Mouse (Mus musculus) spleen, postnatal 14 days (tissue): ENCODE data around the gene Ssc4d.
A peak's percentile ranks its signal among the peaks of the same experiment; 100 is the strongest.

Source experiments
- DNase-seq, 2 experiments: peaks; one replicate each; pipeline ENCODE4 v3.0.0; 2021 to 2022; ENCODE audit warnings: low spot score in 2 of 2

Ssc4d gene

DNA sequence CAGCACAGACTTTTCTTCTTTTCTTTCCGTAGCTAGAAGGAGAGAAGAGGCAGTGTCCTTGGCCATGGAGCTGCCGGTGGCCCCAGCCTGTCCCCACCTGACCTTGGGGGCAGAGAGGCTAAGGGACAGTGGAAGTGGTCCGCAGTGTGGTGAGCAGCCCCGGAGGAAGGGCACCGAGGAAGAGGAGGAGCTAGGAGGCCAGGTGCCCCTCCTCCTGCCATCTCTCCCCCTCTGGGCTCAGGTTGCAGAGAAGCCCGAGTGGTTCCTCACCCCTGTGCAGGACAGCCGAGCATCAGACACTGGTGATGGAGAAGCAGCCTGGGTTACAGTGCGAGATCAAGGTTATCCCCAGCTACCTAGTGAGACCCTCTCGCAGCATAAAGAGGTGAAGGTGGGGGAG, at the start of gene Ssc4d:
TSS of gene Ssc4d (minus strand) at position 167 of the 400 bp plus-strand sequence.
- DNase-seq = no peak

DNA sequence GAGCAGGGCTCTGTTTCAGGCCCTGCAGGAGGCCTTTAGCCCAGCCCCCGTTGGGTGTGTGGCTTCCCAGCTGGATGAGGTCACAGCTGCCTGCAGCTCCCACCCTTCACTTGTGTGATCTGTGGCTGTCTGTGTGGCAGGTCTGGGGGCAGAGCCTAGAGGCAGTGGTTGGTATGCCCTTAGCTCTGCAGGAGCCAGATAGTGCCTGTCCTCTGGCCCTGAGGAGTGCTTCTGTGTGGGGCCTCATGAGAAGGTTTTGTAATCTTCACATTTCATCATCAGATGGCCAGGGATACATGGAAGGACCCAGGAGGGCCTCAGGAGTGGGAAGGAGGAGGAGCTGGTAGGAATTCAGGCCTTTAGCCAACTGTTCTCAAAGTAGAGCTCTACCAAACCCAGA, 45.6 kb upstream of the Ssc4d start:
- no peak for DNase-seq

DNA sequence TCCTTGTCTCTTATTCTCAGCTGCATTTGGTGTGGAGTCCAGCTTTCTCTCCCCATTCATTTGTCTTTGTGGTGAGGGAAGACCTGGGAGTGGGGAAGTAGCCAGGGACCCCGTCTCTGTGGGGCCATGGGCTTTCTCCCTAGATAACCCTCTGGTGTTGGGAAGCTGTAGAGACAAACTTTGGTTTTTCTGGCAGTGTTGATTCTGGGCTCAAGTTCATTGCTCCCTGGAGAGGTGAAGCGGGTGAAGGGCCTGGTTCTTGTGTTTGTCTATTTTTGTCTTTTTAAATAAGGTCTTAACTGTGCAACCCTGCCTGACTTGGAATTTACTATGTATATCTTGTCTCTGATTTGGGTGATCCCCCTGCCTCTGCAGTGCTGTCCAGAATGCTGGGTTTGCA, 44.4 kb upstream of the Ssc4d start:
- no peak for DNase-seq

DNA sequence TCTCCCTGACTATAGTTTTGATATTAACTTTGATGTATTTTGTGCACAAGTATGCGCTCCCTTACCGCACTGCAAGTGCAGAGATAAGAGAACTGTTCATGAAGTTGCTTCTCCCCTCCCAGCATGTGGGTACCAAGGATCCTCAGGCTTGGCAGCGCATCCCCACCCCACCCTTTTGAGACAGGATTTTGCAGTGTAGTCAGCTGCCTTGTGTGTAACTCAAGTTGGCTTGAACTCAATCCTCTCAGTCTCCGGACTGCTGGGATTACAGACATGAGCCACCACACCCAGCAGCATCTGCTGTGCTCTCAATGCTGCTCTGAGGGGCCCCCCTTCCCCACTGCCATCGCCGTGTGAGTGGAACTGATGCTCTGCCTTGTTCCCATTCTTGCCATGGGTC, 42.9 kb upstream of the Ssc4d start:
- no peak for DNase-seq

DNA sequence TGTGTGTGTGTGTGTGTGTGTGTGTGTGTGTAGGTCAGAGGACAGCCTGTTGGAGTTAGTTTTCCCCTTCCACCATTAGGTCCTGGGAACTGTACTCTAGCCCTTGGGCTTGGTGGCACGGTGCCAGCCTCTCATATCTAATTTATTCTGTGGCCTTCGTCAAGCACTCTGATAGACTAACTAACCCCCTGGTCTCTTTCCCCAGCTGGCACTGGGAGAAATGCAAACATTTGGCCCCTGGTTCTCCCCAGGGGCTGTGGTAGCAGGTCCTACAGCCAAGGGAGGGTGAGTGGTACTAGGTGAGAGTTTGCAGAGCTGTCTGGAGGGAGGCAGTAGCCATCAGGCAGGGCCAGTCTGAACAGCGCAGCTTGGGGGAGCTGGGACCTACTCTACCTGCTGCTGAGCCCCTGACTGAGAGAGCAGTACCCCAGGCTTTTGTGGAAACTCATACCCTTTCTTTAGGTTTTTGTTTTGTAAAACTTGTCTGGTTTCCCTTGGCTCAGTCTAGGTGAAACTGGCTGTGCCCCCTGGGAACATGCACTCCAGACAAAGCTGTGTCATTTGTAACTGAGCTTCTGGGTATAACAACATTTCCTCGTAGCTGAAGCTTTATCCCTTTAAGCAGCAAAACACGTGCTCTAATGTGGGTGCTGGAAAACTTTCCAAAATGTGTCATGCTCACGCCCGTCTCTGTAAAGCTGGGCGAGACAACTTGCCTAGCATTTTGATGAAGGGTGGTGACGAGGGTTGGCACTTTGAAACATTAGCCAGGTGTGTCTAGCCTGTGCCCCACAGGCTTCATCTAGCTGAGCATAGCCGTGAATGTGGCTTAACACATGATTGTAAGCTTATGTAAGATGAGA, 41.9 kb upstream of the Ssc4d start:
- no peak for DNase-seq

DNA sequence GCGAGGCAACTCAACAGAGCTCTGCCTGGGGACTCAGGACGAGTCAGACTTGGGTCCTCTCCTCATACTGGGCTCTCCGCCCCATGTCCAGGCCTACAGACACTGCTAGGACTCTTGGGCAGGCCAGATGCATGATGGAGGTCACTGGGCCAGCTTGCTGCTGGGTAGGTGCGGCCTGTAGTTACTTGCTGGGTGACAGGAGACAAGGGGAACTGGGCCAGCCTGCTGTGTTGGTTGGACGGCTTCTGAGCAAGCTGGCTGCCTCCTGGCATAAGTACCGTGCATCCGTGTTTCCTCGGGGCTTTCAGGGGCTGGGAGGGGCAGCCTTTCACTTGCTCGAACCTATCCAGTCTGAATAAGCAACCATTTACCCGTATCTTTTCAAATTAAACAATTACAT, 41.3 kb upstream of the Ssc4d start:
- no peak for DNase-seq

DNA sequence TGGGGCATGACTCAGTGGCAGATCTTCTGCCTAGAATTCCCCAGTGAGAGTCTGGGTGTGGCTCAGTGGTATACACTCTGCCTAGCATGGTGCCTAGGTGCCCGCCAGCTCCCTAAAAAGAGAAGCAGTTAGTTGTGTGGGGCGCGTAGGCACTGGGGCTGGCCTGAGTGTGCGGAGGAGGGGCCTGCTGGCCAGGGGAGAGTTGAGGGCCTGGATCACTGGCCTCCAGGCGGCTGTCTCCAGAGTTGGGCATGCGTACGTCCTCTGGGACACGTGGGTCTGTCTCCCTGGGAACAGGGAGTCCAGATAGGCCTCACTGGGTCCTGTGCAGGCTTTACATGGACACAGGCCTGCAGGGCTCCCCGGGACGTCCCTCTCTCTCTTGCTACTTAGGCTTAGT, 40.5 kb upstream of the Ssc4d start:
- no peak for DNase-seq

DNA sequence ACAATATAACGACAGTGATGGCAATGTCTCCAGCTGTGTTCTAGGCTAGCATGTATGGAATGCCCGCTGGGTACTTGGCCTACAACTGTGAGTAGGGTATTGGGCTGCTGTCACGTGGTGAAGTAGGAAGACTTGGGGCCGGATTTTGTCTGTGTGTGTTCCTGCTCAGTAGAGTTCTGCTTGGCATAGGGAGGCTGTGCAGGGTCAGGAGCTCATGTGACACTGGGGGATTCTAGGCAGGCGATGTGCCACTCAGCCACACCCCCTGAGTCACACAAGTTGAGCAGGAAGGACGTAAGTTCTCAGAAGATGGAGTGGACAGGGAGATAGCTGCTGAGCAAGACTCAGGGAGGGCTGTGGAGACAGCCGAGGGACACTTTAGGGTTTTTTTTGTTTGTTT, 33.4 kb upstream of the Ssc4d start:
- no peak for DNase-seq

DNA sequence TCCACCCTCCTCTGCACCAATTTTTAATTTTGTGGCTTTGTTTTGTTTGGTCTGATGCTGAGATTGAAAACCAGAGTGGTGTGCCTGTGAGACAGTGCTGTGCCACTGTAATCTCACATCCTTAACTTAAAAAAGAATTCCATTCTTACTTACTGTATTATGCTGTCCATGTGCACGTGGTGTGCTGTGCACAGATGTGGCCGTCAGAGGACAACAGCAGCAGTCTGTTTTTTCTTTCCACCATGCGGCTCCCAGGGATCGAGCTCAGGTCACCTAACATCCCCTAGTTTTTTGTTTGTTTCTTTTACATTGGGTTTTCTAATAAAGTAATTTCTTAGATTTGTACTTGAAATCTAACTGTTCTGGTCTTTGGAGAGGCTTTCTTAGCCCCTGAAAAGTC, 30.2 kb upstream of the Ssc4d start:
- DNase-seq = no peak

DNA sequence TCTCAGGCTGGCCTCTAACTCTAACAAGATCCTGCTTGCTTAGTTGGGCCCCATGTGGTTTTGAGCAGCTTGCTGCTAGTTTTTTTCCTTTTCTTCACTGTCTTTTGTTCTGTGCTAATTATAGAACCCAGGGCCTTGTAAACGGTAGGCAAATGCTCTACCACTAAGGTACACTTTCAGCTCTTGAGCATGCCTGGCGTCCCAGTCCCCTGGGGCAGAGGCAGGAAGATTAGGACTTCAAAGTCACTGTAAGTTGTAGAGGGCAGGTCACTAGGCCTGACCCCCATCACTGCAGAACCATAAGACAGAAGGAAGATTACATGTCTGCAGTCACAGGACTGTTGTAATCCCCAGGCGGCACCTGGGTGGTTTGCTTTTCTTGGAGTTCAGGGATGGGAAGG, 28.4 kb upstream of the Ssc4d start:
- no peak for DNase-seq

DNA sequence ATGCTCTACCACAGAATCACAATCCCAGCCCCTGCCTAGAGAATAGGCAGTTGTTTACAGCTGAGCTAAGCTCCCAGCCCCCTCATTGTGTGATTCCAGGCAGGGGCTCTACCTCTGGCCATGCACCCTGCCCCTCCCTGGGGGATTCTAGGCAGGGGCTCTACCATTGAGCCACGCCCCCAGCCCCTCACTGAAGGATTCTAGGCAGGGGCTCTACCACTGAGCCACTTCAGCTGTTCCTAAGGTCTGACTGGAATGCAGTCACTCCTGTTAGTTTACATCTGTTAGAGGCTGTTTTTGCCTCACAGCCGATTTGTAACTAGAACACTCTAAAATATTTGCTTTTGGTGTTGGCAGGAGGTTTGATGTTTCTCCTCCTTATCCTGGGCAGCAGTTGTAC, 28.0 kb upstream of the Ssc4d start:
- no peak for DNase-seq

DNA sequence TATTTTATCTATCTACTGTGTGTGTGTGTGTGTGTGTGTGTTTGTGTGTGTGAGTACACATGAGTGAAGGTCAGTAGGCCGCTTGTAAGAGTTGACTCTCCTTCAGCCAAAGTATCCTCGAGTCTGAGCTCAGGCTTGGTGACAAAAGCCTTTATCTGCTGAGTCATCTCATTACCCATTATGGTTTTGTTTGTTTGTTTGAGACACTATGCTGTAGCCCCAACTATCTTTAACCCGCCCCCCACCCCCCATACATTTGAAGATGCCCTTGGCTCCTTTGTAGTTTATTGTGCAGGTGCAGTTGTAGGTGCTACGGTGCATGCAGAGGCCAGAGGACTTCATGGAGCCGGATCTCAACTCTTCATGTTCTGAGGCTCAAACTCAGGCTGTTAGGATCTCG, 26.9 kb upstream of the Ssc4d start:
- DNase-seq = no peak

DNA sequence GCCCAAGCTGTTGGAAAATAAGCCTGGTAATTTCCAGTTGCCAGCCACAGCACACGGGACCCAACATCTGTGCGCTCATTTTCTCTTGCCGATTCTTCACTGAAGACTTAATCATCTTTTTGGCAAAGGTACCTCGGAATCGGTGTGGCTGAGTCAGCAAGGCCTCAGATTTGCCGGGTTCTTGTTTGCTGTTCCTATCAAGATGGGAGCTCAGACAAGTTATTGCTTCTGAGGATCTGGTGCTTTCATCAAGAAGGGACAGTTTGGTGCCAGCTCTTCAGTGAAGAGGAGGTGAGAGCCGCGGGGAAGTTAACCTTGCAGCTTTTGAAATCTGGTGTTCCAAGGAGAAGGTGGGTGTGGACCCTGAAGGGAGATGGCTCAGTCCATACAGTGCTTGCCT, 21.8 kb upstream of the Ssc4d start:
- DNase-seq = no peak

DNA sequence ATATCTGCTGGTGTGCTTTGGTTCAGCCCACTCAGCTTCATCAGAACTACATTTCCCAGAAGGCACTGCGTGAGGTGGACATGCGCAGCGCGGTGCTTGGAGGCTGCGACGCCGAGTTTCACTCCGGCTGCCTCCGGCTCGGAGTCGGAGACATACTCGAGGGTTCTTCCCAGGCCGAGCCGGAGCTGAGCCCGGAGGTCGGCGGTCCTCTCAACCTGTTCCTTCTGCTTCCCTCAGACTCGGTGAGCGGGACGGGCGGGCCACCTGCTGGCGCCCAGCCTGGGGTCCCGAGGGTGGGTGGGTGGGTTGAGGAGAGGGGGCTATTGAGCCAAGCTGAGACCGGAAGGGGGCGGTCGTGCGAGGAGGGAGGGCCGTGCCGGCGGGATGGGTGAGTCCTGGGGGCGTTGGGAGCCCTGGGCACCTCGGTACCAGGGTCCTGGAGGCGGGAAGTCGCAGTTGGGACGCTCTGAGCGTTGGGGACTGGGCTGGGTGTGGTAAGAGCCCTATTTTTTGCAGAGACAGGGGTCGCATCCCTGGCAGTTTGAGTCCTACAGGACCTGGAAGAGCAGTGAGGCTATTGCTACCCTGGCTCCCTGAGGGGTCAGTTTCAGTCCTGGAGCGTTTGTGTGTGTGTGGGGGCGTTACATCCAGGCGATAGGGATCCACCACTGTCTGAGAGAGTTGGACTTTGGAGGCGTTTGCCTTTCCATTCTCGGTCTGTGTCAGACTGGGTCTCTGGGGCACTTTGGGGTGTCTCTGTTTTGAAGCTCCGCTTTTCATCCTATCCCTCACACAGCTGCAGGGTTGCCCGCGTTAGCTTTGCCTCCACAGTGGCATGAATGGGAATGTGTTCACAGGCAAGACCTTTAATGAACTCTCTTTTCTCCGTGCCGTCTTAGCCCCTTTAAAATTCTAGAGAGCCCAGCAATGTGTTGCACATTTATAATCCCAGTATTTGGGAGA, 20.7 kb upstream of the Ssc4d start, which contains the start of gene Dtx2:
TSS of gene Dtx2 (plus strand) at position 76 of the 963 bp plus-strand sequence.
- peak; percentile 72 to 86 for DNase-seq

DNA sequence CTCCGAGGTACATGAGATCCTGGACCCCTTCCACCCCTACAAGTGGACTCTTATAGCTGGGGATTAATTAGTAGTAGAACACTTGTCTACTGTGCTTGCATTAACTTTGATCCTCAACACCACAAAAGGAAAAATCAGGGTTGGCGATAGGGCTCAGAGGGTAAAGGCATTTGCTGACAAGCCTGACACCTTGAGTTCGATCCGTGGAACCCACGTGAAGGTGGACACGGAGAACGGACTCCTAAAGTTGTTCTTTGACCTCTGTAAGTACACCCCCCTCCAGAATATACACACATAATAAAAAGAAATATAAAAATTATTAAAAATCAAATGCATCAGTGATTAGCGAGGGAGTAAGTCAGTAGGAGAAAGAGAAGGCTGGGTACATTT, 20.0 kb upstream of the Ssc4d start:
- no peak for DNase-seq

DNA sequence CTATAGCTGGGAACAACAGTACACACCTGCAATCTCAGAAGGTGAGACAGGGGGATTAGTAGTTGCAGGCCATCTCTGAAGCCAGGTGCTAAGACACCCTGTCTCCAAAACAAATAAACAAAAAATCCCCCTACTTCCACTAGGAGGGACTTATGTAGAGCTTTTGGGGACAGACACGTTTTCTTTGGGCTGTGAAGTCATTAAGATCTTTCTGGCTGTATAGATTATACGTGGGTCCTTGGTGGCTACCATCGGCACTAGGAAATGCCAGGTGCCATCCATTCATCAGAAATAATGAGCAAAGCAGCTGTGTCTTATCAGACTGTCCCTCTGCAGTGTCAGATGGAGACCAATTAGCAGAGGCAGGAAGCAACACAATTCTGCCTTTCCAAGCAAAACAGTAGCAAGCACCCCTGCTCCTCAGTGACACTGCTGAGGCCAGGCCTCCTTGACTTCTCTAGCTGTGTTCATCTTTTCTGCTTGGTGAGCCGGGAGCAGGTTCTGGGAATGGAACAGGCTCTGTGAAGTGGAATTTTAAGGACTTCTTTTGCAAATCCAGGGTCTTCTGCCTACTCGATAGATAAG, 19.1 kb upstream of the Ssc4d start:
- no peak for DNase-seq

DNA sequence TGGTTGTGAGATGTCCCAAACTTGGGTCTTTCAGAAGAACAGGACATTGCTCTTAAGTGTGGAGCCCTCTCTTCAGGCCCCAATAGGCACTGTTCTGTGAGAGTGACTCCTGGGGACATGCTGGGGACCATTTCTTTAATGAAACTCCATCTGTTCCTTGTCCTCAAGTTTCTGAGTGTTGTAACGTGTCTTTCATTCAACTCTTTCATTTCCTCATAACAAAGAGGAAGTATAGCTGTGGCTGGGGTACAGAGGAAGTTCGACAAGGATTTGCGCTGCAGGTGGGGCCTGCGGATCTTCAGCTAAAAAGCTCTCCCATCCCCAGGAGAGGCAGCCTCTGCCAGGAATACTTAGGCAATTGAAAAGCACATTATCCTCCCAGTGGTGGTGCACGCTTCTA, 16.3 kb upstream of the Ssc4d start:
- peak in 1 of 2 experiments; percentile 12 for DNase-seq

DNA sequence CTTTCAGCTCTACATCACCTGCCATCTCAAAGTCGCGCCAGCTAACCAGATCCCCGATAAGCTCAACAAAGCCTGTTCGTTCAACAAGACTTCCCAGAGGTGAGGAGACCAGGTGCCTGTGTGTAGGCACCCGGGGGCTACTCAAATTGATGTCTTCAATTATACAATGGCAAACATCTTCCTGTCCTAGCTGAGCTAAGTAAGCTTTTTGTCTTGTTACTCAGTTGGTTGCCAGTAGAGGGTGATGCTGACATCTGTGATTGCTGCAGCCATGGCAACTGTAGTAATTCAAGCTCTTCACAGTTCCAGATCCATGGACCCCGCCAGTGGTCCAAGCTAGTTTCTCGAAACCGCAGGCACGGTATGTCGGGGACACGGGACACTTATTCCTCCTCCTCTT, 12.9 kb upstream of the Ssc4d start:
- no peak for DNase-seq

DNA sequence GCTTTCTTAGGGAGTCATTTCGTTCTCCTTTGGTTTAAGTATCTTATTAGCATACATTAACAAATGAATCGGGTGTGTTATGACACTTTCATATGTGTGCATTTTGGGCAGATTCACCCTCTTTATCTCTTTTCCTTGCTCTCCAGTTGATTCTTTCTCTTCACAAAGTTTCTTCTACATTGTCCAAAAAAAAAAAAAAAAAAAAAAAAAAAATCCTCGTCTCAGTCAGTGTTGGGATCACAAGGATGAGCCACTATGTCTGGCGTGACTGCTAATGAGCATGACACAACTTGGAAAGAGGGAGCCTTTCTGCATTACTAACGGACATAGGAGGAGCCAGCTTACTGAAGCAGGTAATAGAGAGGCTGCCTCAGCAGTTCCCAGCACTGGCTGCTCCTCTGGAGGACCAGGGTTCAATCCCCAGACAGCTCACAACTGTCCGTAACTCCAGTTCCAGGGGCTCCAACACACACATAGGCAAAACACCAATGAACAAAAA, 10.3 kb upstream of the Ssc4d start:
- no peak for DNase-seq

DNA sequence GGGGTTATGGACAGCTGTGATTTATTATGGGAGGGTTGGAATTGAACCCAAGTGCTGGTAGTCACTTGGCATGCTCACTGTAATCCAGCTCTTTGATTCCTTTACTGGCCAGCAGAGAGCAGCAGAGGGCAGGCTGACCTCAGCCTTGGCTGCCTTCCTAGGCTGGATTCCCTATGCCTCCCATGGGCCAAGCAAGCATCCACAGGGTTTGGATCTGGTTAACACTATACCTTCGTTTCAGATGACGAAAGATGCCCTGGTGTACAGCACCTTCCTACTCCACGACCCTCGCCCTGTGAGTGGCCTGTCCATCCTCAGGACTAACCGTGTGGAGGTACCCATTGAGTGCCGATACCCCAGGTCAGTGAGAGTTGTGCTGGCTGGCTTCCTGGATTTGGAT, 8.1 kb upstream of the Ssc4d start:
- DNase-seq = no peak

DNA sequence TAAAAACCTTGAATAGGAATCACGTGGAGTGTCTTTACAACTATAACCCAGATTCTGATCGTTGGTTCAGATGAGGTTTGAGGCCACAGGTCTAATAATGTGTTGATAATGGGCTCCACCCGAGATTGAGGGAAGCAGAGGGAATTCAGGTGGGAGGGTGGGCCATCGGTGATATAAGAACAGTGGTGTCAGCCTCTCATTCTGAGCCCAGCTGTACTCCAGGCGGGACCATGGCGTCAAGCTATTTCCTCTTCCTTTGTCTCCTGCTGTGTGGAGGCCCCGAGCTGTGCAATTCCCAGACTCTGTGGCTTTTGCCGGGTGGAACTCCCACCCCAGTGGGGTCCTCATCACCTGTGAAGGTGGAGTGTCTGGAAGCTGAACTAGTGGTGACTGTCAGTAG, 5.6 kb upstream of the Ssc4d start, which contains the start of gene Zp3:
TSS of gene Zp3 (plus strand) at position 196 of the 400 bp plus-strand sequence.
- no peak for DNase-seq

DNA sequence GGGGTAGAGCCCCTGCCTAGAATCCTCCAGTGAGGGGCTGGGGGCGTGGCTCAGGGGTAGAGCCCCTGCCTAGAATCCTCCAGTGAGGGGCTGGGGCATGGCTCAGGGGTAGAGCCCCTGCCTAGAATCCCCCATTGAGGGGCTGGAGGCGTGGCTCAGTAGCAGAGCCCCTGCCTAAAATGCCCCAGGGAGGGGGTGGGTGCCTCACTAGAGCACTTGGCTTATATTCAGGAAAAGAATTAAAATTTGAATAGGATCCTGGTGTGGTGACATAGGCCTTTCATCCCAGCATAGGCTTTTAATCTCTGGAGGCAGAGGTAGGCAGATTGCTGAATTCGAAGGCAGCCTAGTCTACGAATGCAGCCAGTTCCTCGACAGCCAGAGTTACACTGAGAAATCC, 5.0 kb upstream of the Ssc4d start:
- no peak for DNase-seq
